ENCODE assay signal across 17 mouse cellular contexts in genomic region chr15:42329742-42330141, GRCm38 (mm10).
A peak's percentile ranks its signal among the peaks of the same experiment; 100 is the strongest.
DNase-seq lines count a peak whose midpoint lies in the region; ATAC-seq and TF ChIP-seq lines count a peak whose summit lies in the region.
"Had no signal": no experiment of that assay in that cellular context is flagged by ENCODE, and none has a peak within 500 bp of the region (broad histone marks: within the 10 kb centered on the region; RNA-seq: fewer than 3 reads in every experiment).

No protein-coding gene starts in this region.

- H3K9ac ChIP-seq in forebrain, postnatal 0 days, result no peak overlapping the region
- H3K9ac ChIP-seq in forebrain, embryonic 13.5 days, result no peak overlapping the region
- no peak overlapping the region for H3K9ac ChIP-seq in heart, postnatal 0 days (replicated peaks; ENCODE audit: low read depth, low read length)
- H3K9ac ChIP-seq: forebrain, embryonic 12.5 days had no signal

- no peak for TF ChIP-seq EP300 in heart, postnatal 0 days (IDR thresholded peaks at IDR 0.05; ENCODE audit: low read depth)

- H3K4me2 ChIP-seq in forebrain, postnatal 0 days (ENCODE audit: low read depth), result no peak overlapping the region
- no peak overlapping the region for H3K4me2 ChIP-seq in forebrain, embryonic 13.5 days
- no peak overlapping the region for H3K4me2 ChIP-seq in heart, postnatal 0 days (ENCODE audit: low read depth, low read length)
- H3K4me2 ChIP-seq: forebrain, embryonic 12.5 days had no signal

- DNase-seq in forebrain, postnatal 0 days, result no peak
- peak; percentile 32 for DNase-seq in left cerebral cortex, postnatal 4 days
- no peak for DNase-seq in left cerebral cortex, adult 9 months (ENCODE audit: low spot score in 2 of 2)
- peak; percentile 6 for DNase-seq in NIH3T3 (ENCODE audit: low read depth)
- peak; percentile 16 for DNase-seq in heart, postnatal 0 days (ENCODE audit: low spot score)
- no peak for DNase-seq in spleen, adult 12 weeks (ENCODE audit: low spot score)
- no peak for DNase-seq in thymus, postnatal 10 days (ENCODE audit: low spot score in 2 of 2)
- DNase-seq: B cell, adult 2 months; cerebellum, adult 11 months; embryo, embryonic 11 days; gastrocnemius, postnatal 14 days; right cerebral cortex, postnatal 14 days had no signal

- no peak for TF ChIP-seq CTCF in forebrain, postnatal 0 days (IDR thresholded peaks at IDR 0.05; ENCODE audit: low read depth)
- TF ChIP-seq CTCF in heart, postnatal 0 days (IDR thresholded peaks at IDR 0.05; ENCODE audit: low read depth), result no peak

- H3K27me3 ChIP-seq in forebrain, postnatal 0 days (ENCODE audit: insufficient read depth, low read length), result no peaks in the 10 kb centered on the region
- no peaks in the 10 kb centered on the region for H3K27me3 ChIP-seq in forebrain, embryonic 13.5 days
- H3K27me3 ChIP-seq in heart, postnatal 0 days (ENCODE audit: control insufficient read depth, insufficient read depth, low read length), result no peaks in the 10 kb centered on the region
- H3K27me3 ChIP-seq: forebrain, embryonic 12.5 days; megakaryocyte, embryonic 14.5 days had no signal

- H3K27ac ChIP-seq in forebrain, postnatal 0 days (ENCODE audit: low read depth, low read length), result no peak overlapping the region
- no peak overlapping the region for H3K27ac ChIP-seq in forebrain, embryonic 13.5 days
- no peak overlapping the region for H3K27ac ChIP-seq in heart, postnatal 0 days (ENCODE audit: low read depth)
- H3K27ac ChIP-seq: forebrain, embryonic 12.5 days had no signal

- no peaks in the 10 kb centered on the region for H3K4me1 ChIP-seq in forebrain, postnatal 0 days (ENCODE audit: insufficient read depth)
- H3K4me1 ChIP-seq in forebrain, embryonic 13.5 days, result peaks cover 6% of the 10 kb centered on the region
- no peaks in the 10 kb centered on the region for H3K4me1 ChIP-seq in heart, postnatal 0 days (ENCODE audit: control insufficient read depth, insufficient read depth)
- H3K4me1 ChIP-seq: megakaryocyte, embryonic 14.5 days had no signal

- H3K9me3 ChIP-seq in forebrain, postnatal 0 days (ENCODE audit: low read length), result no peaks in the 10 kb centered on the region
- H3K9me3 ChIP-seq in forebrain, embryonic 13.5 days (replicated peaks), result no peaks in the 10 kb centered on the region
- no peaks in the 10 kb centered on the region for H3K9me3 ChIP-seq in heart, postnatal 0 days (replicated peaks; ENCODE audit: control insufficient read depth, low read length)
- H3K9me3 ChIP-seq: forebrain, embryonic 12.5 days; G1E; megakaryocyte, embryonic 14.5 days had no signal

- no peak overlapping the region for H3K4me3 ChIP-seq in forebrain, postnatal 0 days (ENCODE audit: low read depth, low read length)
- no peak overlapping the region for H3K4me3 ChIP-seq in forebrain, embryonic 13.5 days
- no peak overlapping the region for H3K4me3 ChIP-seq in heart, postnatal 0 days (ENCODE audit: low read depth, low read length)
- H3K4me3 ChIP-seq: forebrain, embryonic 12.5 days; megakaryocyte, embryonic 14.5 days had no signal

- no peaks in the 10 kb centered on the region for H3K36me3 ChIP-seq in forebrain, postnatal 0 days (ENCODE audit: insufficient read depth)
- no peaks in the 10 kb centered on the region for H3K36me3 ChIP-seq in forebrain, embryonic 13.5 days (ENCODE audit: poor library complexity, severe bottlenecking)
- H3K36me3 ChIP-seq in heart, postnatal 0 days (replicated peaks; ENCODE audit: control insufficient read depth, insufficient read depth, low read length), result no peaks in the 10 kb centered on the region
- H3K36me3 ChIP-seq: forebrain, embryonic 12.5 days; G1E had no signal

- ATAC-seq in forebrain, postnatal 0 days, result peak; percentile 55; the same call in 1 of the 2 replicates
- no peak for ATAC-seq in forebrain, embryonic 13.5 days
- no peak for ATAC-seq in heart, postnatal 0 days (ENCODE audit: insufficient read depth, low read depth)
- ATAC-seq: activated CD4-positive, CD25-positive, alpha-beta regulatory T cell, adult 4 months had no signal

- WGBS in forebrain, postnatal 0 days, result 52% methylated on average over 4 of the region's 4 CpGs
- 77% methylated on average over 4 of the region's 4 CpGs for WGBS in forebrain, embryonic 13.5 days
- 59% methylated on average over 4 of the region's 4 CpGs for WGBS in heart, postnatal 0 days

- intact Hi-C loops in left cerebral cortex, postnatal 4 days (cut with DNase I), result no loop called here

Comparison
In these comparisons a context has a peak if more than half of its experiments do, and no peak if none do; other contexts are left out.
1. DNase-seq: peak in left cerebral cortex, postnatal 4 days (single experiment), NIH3T3 (single experiment) and heart, postnatal 0 days (single experiment); none in forebrain, postnatal 0 days (single experiment), left cerebral cortex, adult 9 months (0 of 2), spleen, adult 12 weeks (single experiment) and thymus, postnatal 10 days (0 of 2).